11 mouse cellular contexts compared by ENCODE assay signal in the genomic region with DNA sequence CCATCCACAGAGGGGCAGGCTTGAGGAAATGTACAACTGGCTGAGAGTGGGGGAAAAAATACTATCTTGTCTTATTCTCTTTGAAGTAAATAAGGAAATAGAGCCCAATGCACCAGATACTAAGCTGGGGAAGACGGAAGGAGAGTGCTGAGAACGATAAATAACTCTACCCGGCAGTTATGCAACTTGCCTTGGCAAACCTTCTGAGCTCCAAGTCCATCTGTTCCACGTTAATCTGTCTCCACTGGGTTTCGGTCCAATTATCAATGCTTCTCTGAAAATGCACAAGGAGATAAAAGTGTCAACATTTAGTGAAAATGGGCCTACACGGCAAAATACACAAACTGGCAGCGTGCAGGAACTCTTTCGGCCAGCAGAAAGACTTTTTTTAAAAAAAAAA.
A peak's percentile ranks its signal among the peaks of the same experiment; 100 is the strongest.
DNase-seq lines count a peak whose midpoint lies in the region; ATAC-seq and TF ChIP-seq lines count a peak whose summit lies in the region.
"Had no signal": no experiment of that assay in that cellular context is flagged by ENCODE, and none has a peak within 500 bp of the region (broad histone marks: within the 10 kb centered on the region; RNA-seq: fewer than 3 reads in every experiment).

No protein-coding gene starts in this region.

- H3K27ac ChIP-seq in liver, adult 2 months (replicated peaks; ENCODE audit: insufficient read depth, low read depth, low read length), result no peak overlapping the region
- H3K27ac ChIP-seq: embryonic facial prominence, embryonic 15.5 days; limb, embryonic 13.5 days; midbrain, embryonic 12.5 days had no signal

- no peak for TF ChIP-seq CTCF in liver, adult 2 months (IDR thresholded peaks at IDR 0.05; ENCODE audit: low read depth, low read length)

- intact Hi-C loops in heart, postnatal 14 days (cut with DNase I), result no loop called here

- H3K79me2 ChIP-seq in liver, adult 2 months (ENCODE audit: control insufficient read depth, insufficient read depth, low read length), result no peaks in the 10 kb centered on the region

- DNase-seq in liver, adult 2 months (ENCODE audit: extremely low read depth, low read depth, low spot score), result peak; percentile 88
- no peak for DNase-seq in liver
- DNase-seq in cerebellum, adult 8-10 months, result peak; percentile 84
- DNase-seq in heart, postnatal 14 days, result peak; percentile 5 to 17
- DNase-seq in lung, postnatal 14 days, result peak; percentile 11
- no peak for DNase-seq in thymus, postnatal 14 days

- WGBS in liver, adult 2 months, result 6% methylated on average over 8 of the region's 8 CpGs

- H3K27me3 ChIP-seq in liver, adult 2 months (ENCODE audit: control insufficient read depth, insufficient read depth, low read length), result no peaks in the 10 kb centered on the region
- H3K27me3 ChIP-seq: embryonic facial prominence, embryonic 15.5 days; limb, embryonic 13.5 days; midbrain, embryonic 12.5 days had no signal

- no peaks in the 10 kb centered on the region for H3K36me3 ChIP-seq in liver, adult 2 months (ENCODE audit: control insufficient read depth, insufficient read depth, low read length)
- H3K36me3 ChIP-seq: embryonic facial prominence, embryonic 15.5 days; limb, embryonic 13.5 days; midbrain, embryonic 12.5 days had no signal

- H3K9ac ChIP-seq in liver, adult 2 months (ENCODE audit: low read depth, low read length), result no peak overlapping the region
- H3K9ac ChIP-seq: embryonic facial prominence, embryonic 15.5 days; limb, embryonic 13.5 days; midbrain, embryonic 12.5 days had no signal

- H3K4me1 ChIP-seq in liver, adult 2 months (ENCODE audit: control insufficient read depth, insufficient read depth, low read length), result peaks cover 7% of the 10 kb centered on the region
- H3K4me1 ChIP-seq: embryonic facial prominence, embryonic 15.5 days; limb, embryonic 13.5 days; midbrain, embryonic 12.5 days had no signal

- ATAC-seq in erythroblast, adult 5-6 weeks (replicated peaks; ENCODE audit: low FRiP score, poor library complexity, severe bottlenecking), result no peak
- ATAC-seq: intestine, embryonic 16.5 days had no signal

- TF ChIP-seq POLR2A in liver, adult 2 months (IDR thresholded peaks at IDR 0.05; ENCODE audit: extremely low read depth, insufficient read depth, low read length), result no peak

- no peak overlapping the region for H3K4me3 ChIP-seq in liver, adult 2 months (ENCODE audit: insufficient read depth, low read depth, low read length)
- H3K4me3 ChIP-seq: embryonic facial prominence, embryonic 15.5 days; limb, embryonic 13.5 days; midbrain, embryonic 12.5 days had no signal

Comparison
In these comparisons a context has a peak if more than half of its experiments do, and no peak if none do; other contexts are left out.
1. DNase-seq: peak in liver, adult 2 months (single experiment), cerebellum, adult 8-10 months (single experiment), heart, postnatal 14 days (2 of 2) and lung, postnatal 14 days (single experiment); none in liver (single experiment) and thymus, postnatal 14 days (single experiment).